Mouse (Mus musculus) kidney, adult 18-20 months (tissue): ENCODE results near the gene Tmem97.
A peak's percentile ranks its signal among the peaks of the same experiment; 100 is the strongest.

Experiments used
- DNase-seq: peaks from one replicate; pipeline ENCODE4 v3.0.0; 2021

Tmem97 gene

DNA sequence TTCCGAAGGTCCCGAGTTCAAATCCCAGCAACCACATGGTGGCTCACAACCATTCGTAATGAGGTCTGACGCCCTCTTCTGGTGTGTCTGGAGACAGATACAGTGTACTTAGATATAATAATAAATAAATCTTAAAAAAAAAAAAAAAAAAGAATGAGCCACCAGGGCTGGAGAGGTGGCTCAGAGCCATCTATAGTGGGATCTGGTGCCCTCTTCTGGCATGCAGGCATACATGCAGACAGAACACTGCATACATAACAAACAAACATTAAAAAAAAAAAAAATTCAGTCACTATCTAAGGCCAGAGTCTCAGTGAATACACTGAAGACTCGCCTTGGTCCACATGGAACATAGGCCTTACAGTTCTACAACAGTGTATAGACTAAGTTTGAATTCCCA, 41.4 kb downstream of the Tmem97 start:
- no peak for DNase-seq

GRCm38 (mm10) chr11:78505430-78505829, 45.1 kb downstream of the Tmem97 start:
- no peak for DNase-seq

DNA sequence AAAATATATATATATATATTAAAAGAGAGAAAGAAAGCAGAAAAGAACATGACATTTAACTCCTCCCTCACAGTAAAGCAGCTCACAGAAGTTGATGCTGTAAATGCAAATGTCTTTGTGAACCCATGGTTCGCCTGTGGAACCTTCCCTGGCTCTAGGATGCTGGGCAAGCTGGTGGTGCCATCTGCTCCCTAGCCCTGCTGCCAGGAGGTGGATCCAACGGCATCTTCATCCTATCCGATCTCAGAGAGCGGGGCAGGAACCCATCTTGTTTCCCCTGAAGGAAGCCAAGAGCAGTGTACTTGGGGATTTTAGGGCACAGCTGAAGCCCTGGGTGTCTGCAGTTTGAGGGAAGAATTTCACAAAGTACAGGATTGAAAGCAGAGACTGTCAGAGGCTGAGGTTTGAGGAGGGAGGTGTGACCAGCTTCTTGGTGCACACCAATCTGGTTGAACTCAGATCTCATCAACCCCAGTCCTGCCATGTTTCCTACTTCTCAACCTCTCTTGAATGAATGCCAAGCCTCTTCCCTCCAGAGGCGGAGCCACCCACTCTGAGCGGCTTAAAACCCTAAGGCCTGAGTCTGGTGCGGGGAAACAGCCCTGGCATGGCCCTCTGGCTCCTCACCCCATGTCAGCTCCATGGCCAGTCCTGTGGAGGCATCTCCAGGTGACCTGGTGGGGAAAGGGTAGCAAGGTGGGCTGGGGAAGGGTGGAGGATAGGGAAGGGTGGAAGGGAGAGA, 47.5 kb downstream of the Tmem97 start, which contains the start of gene Sebox:
Gene Sebox (plus strand): TSS at position 539 of the 742 bp plus-strand sequence.
- no peak for DNase-seq

DNA sequence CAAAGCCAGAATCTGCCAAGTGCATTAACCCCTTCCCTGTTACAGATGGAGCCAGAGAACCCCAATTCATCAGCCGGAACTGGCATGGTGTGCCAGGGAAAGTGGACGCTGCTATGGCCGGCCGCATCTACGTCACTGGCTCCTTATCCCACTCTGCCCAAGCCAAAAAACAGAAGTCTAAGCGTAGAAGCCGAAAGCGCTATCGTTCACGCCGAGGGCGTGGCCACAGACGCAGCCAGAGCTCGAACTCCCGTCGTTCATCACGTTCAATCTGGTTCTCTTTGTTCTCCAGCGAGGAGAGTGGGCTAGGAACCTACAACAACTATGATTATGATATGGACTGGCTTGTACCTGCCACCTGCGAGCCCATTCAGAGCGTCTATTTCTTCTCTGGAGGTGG, 49.0 kb downstream of the Tmem97 start:
- no peak for DNase-seq

DNA sequence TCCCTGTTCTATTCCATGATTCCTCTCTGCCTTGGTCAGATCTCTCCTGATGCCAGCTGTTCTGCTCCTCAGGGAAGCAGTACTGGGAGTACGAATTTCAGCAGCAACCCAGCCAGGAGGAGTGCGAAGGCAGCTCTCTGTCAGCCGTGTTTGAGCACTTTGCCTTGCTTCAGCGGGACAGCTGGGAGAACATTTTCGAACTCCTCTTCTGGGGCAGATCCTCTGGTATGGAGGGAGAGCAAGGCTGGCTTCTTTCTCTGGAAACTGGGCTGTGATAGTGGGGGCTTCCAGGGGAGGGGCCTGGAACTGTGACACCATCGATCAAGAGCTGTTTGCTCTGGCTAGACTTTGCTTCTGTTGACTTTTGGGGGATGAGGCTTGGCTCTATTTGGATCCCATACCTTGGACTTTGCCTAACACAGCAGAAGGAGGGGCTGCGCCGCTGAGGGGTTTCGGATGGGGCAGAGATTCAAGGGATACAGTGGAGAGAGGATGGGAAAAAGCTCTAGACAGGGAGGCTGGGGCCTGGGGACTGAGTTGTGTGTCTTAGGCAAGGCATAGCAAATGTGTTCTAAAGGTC, 49.9 kb downstream of the Tmem97 start:
- DNase-seq = no peak

- no peak for DNase-seq
Observed at GRCm38 (mm10) chr11:78499543-78499942, 51.0 kb downstream of the Tmem97 start.

- DNase-seq = no peak
Observed at GRCm38 (mm10) chr11:78499004-78499403, 51.6 kb downstream of the Tmem97 start, which contains the start of gene Vtn. Vtn (plus strand) TSS chr11:78499091.

GRCm38 (mm10) chr11:78497544-78498522, 52.7 kb downstream of the Tmem97 start, which contains the start of gene Sarm1:
Sarm1 (minus strand) TSS chr11:78497754.
- DNase-seq = peak; percentile 93

GRCm38 (mm10) chr11:78497071-78497541, 53.5 kb downstream of the Tmem97 start:
- DNase-seq = peak; percentile 18

DNA sequence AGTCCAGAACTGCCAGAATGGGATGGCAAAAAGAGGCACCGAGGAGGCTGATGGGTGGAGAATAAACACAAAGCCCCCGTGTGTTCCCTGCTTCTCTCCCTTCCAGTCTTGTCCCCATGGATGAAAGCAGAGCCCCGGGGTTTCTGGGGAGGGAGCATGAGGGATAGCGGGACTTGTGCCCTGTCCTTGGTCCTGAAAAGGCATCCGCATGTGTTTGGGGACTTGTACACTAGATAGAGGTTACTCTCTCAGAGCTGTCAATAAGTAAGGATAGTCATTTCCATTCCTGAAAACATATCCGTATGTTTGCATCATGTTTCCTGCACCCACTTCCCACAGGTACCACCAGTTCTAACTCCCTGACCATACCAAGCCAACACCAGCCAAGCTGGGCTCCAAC, 54.7 kb downstream of the Tmem97 start:
- DNase-seq = no peak
